Mouse (Mus musculus) left cerebral cortex, postnatal 4 days (tissue): ENCODE measurements around the gene Nek8. TPM values are rescaled to one million over a fixed set of nuclear protein-coding genes. Genes with fewer than 3 reads are reported as not detected.
A peak's percentile ranks its signal among the peaks of the same experiment; 100 is the strongest.

ENCODE experiments used
- DNase-seq: peaks from one replicate; pipeline ENCODE4 v3.0.0-alpha.2; 2022
- intact Hi-C: fragments of 180-260 bp; cut with DNase I; formaldehyde crosslinking; loops from one replicate; pipeline ENCODE4 v1.15.1; 2025
- total RNA-seq, 2 experiments: library from RNA; stranded (reverse); gene quantifications; 2 replicates each; pipeline ENCODE4 v1.2.3; 2021

Nek8 gene
- total RNA-seq, 2 experiments from 2014 or later = 6.0 to 6.5 TPM

DNA sequence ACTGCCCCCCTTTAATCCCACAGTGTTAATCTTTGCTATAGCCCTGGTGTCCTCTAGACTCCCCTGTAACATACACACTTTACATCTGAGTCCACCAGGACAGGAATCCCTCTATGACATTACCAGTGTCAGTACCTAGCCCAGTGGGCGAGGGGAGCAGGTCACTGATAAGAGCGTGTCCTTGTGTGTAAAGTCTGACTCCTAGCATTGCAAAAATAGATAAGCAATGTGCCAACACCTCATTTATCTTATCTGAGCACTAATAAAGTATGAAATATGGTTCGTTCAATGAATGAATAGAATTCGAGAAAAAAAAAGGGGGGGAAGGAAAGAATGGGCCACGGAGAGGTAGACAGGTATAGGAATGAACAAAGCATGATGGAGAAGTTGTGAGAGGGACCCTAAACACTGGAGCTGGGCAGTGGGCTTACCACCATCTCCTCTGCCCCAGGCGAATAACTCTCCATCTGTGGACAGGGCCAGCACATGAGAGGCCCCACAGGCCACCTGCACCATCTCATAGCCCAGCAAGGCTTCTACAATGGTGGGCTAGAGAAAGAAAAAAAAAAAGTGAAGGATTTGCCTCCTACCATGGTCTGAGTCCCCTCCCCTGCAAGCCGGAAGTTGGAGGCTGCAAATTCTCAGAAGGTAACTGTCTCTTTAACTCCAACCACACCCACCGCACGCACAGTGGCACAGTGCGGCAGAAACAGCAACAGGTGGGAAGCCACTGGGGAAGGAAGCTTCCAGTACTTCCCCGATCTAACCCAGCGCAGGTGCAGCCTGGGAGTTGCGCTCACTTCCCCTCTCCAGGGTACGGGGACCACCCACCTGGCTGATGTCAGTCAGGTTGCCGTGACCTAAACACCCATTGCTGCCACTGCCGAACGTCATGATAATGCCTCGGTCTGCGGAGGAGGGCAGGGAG is 7.7 kb downstream of the Nek8 start:
- DNase-seq = no peak
- intact Hi-C loops = no loop called here

DNA sequence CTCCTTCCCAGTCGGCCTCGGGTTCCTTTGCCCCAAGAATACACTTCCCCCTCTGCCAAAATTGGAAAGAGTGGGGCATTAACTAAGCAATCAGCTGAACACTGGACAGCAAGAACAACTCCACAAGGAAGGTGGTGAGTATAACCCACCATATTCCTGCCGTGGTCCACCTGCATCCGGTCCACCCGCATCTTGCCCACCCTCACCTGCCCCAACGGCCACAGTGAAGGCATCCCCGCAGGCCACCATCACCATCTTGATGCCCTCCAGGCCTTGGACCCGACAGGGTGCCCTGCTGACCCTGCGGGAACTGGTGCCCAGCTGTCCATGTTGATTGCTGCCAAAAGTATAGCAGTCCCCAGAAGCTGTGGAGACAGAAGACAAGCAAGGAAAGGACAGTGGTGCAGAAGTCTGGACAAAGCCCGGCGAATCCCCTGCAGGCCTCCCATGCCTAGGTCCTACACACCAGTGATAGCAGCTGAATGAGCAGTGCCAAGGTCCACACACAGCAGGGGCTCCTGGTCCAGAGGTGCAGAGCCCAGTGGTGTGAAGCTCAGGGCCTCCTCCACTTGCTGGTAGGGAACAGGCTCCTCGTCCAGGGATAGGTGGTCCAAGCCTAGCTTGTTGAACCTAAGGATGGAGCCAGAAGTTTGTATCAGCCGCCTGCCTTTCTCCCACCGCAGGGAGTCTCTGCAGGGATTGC is 9.1 kb downstream of the Nek8 start:
- intact Hi-C loops = no loop called here
- DNase-seq = no peak

DNA sequence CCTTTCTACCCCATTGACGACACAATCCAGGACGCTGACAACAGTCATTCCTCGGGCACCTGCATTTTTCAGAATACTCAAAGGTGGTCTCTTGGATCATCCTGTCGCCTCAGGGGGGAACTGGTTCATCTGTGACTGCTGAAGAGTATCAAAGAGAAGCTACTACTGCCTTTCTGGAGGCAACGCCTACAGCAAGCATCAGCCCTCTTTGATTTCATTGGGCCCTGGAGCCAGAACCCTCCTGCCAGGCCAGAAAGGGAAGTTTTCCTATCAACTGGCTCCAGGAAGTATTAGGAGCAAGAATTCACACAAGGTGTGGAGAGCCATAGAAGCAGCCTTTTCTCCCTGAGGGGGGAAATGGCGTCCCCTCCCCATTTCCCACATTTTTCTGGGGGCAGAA is 9.8 kb downstream of the Nek8 start:
- intact Hi-C loops = no loop called here
- no peak for DNase-seq

DNA sequence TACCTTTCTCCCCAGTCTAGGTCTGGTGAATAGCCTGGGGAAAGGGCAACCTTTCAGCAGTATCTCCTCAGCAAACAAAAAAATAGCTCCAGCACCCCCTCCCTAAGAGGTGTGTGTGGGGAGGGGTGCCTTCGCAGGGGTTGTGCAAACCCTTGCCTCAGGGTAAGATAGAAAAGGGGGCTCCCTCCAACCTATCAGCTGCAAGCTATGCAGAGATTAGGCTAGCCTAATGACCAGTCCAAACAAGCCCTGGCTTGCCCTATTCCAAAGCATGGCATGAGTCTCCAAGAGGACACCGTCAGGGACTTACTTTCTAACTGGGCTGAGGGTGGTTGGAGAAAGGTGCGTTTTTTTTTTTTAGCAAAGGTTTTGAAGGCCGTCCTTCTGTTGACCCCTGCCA is 10.3 kb downstream of the Nek8 start:
- intact Hi-C loops = no loop called here
- DNase-seq = no peak

DNA sequence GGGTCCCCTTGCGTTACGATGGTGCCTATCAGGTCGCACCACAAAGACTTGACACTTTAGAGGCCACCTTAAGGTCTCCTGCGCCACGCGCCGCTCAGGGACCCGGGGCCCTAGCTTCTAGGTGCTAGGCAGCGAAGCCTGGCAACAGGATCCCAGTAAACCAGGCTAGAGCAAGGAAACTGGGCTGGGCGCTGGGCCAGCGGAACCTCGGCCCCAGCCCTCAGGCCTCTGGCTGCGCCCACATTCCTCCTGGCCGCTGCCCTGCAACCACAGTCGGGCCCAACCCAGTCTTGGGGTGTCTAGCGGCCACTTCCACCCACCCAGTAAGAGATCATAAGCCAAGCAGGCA is 10.7 kb downstream of the Nek8 start:
- intact Hi-C loops = no loop called here
- DNase-seq = peak; percentile 57

DNA sequence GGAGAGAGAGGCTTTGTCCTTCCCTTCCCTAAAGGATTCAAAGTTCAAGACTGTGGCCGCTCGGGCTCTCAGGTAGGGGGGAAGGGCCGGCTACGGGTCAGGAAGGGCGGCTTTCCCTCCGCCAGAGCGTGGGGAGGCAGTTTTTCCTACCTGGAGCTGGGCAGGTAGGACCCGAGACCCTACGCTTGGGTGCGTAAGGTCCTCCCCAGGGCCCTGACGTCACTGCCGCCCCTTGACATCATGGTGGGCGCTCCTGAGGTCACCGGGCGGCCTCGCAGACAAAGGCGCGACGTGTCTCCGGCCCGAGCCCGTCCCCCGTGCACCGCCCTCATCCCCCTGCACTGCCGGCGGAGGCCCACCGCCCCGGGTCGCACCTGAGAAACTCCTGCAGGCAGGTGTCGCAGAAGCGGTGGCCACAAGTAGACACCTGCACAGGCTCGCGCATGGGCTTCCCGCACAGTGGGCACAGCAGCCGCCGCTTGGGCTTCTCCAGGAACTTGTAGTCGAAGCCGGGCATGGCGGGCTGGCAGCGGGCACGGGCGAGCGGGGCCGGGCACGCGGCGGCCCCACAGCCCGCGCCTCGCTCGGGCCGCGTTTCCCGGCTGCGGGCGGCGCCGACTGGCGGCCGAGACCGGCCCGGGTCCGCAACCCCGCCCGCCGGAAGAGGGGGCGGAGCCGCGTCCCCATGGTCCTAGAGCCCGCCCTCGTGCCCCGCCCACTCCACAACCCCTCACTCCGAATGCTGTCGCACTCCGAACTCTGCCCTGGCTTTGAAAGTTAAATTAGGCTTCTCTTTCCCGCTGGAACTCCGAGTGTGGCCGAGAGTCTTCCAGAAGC is 11.3 kb downstream of the Nek8 start, which contains the start of gene Traf4:
TSS of gene Traf4 (minus strand) at position 666 of the 837 bp plus-strand sequence.
- peak; percentile 88 for DNase-seq
- intact Hi-C loops = no loop called here

DNA sequence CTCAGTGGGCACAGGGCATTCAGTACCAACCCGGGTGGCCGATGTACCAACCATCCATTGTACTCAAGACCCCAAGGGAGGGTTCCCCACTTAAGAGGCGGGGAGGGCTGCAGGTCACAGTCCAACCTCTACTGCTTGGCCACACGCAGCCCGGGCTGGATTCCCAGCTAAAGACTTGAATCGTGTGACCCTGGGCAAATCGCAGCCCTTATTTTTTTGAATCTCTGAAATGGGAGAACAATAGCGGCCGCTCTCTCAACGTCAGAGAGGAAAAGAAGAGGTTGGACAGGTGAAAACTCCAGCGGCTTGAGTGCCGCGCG is 11.9 kb downstream of the Nek8 start:
- DNase-seq = no peak
- intact Hi-C loops = no loop called here

DNA sequence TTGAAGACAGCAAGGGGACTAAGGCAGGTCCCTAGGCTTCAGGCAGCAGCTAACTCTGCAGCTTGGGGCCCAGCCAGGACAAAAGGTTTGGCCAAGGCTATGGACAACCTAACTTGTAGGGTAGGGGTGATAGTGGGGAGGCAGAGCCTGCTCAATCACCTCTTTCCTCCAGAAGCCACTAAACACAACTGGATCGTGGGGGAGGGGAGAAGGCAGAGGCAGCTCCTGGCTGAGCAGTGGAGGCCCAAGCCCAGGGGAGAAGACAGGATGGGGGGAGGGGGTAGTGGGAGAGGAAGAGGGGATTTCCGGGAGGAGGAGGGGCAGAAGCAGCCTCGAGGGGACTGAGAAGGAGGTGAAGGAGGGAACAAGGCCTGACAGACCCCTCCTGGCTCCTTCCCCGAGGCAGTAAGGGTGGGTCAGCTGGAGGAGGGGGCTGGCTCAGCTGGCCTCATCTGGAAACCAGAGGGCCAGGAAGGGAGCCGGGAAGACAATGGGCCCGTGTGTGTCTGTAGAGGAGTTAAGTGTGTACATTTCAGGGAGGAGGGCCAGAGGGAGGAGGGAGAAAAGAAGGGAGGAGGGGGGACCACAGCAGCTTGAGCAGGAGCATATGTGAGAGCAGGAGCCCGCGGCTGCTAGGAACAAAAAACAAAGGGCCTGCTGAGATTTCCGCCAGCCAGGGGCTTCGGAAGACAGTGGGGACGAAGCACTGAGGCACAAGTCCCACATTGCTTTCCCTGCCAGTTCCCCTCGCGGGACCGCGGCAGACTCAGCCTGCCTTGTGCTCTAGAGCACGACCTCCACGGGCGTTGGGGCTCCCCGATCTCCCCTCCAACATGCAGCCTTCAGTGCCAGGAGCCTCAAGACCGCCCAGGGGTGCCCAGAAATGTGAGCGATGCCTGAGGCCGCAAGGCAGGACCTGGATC is 12.5 kb downstream of the Nek8 start:
- DNase-seq = peak; percentile 68
- intact Hi-C loops = no loop called here

DNA sequence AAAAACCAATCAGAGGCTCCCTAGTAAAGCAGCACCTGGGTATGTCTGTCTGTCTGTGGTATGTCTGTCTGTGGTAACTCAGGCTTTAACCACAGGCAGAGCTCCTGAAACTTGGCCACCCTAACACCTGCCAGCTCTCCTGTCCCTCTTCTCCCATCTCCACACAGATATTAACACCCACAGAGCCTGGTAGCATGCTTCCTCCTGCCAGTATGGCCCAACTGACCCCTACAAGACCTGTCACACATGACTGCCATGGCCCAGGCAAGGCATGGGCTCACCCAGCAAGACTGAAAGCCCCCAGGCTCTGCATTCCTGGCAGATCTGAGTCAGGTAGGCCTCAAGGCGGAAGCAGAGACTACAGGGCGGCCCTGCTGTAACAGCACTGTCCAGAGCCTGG is 13.4 kb downstream of the Nek8 start:
- intact Hi-C loops = no loop called here
- no peak for DNase-seq

DNA sequence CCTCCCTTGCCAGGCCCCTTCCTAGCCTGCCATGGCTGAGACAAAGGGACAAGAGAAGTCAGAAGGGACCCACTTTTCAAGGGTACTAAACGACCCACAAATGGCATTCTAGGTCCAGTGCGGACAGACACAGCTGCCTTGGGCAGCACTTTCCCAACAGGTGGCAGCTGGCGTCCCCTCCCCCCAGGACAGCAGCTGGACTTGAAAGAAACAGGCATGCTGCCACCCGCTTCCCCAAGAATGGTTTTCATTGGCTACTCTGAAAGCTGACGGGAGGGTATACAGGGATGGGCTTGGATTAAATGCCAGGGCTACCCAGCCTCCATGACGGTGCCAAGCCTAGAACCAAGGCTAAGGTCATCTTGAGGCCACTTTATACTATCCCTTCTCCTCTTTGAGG is 14.0 kb downstream of the Nek8 start:
- intact Hi-C loops = no loop called here
- peak; percentile 86 for DNase-seq

DNA sequence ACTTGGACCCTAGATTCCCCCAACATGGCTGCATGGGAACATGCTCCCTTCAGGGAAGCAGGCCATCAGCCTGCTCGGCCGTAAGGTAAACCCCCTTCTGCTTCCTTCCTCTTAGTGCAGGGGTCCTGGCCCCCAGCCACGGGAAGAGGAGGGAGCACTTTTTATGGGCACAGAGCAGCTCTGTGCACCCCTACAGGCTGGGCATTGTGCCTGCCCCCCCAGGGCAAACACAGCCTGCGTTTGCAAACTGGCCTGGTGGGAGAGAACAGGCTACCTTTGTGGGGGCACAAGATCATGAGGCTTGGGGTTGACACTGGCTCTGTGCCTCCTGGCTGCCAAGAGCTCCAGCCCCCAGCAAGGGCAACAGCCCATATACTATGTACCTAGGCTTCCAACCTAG is 14.5 kb downstream of the Nek8 start:
- intact Hi-C loops = no loop called here
- DNase-seq = peak; percentile 73

DNA sequence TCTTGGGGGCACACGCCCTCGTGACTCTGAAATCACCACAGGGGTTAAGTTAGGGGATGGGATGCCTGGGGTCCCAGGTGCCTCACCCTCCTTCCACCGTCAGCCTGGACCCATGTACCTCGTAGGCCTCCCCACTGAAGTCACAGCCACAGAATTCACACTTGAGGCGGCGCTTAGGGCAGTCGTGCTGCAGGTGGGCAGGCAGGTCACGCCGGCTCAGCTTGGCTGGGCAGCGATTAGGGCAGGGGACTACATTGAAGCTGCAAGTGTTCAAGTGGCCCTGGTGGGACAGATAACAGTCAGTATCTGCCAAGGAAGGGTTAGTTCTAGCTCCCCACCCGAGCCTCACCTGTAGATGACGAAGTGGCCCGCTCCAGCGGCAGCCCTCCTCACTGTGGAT is 15.3 kb downstream of the Nek8 start:
- intact Hi-C loops = no loop called here
- DNase-seq = no peak

DNA sequence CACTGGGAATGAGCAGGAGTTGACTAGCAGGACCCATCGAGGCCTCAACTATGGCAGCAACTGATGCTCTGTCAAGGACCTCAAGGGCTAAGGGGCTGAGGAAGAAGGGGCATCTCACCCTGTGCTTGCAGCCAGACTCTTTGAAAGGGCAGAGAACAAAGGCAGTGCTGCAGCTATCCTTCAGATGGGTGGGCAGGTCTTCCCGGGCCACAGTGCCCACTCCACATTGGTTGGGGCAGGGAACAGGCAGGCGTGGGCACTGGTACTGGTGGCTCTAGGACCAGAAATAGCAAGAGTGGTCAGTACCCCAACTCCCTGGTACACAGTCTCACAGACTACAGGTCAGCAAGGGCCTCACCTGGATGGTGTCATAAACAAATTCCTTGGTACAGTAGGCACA is 15.8 kb downstream of the Nek8 start:
- intact Hi-C loops = no loop called here

DNA sequence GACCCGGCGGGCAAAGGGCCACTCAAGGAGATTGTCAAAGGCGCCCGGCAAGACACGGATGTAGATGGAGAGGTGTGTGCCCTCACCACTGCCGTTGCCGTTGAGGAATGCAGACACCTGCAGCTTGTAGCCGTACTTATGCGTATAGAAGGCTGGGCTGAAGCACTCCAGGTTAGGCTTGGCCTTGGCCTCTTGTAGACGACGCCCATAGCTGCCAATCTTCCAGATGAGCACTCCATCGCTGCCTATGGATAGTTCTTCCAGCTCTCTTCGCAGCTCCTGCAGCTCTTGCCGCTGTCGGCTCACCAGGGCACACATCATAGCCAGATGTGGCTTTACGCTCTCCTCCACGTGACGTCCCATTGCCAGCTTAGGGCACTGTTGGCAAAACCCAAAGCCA is 16.3 kb downstream of the Nek8 start:
- no peak for DNase-seq
- intact Hi-C loops = no loop called here

More for the DNA sequence above, 15.8 kb downstream of the Nek8 start:
- DNase-seq = no peak

DNA sequence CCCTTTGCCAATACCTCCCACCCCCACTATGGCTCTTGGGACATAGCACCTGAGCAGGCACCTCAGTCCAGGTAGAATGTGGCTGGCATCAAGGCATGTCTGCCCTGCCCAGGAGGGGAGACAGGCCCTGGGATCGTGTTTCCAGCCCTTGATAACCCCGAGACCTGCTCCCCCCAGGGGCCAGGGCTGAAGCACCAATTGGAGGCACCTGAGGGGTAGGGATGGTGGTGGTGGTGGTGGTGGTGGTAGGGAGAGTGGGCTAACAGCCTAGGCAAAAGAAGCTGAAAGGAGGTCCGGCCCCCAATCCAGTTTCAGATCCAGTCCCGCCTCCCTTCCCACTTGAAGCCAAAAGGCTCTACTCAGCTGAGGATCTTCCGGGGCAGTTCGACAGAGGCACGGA is 16.9 kb downstream of the Nek8 start:
- DNase-seq = no peak
- intact Hi-C loops = no loop called here

DNA sequence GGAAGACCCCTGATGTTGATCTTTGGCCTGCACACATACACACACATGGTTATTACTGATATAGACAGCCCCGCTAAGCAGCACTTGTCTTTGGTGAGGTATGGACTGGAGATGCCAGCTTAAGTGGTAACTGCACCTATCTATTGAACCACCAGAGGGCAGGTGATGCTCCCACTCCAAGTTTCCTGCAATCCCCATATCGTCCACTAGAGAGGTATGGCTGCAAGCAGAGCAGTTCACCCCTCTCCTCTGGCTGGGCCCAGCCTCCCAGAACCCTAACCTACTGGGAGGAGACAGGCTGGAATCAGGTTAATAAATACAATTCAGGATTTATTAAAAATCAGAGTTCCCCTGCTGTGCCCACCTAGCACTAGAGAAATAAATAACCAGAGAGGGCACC is 17.4 kb downstream of the Nek8 start:
- intact Hi-C loops = no loop called here
- DNase-seq = peak; percentile 74

DNA sequence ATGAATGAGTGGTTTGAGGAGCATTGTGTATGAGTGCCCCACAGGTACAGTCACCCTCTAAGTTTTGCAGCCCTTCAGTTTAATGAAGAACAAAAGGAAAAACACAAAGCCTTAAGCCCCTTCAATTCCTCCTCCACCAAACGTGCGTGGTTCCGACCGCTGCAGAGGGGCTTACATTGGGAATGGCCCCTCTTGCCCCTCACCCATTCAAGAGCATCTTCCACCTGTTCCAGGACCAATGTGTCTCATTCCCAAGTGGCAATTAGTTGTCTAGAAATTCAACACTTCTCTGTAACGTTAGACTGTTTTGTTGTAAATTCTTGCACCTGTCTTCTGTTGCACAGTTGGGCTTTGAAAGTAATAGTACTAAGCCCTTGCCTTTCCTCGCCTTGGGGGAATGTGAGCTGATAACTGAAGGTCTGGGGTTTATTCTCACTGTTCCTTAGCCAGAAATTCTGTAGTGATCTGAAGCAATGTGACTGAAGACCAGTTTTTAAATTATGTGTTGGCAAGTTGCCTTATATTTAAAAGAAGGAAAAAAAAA is 20.2 kb downstream of the Nek8 start:
- DNase-seq = no peak
- intact Hi-C loops = no loop called here

DNA sequence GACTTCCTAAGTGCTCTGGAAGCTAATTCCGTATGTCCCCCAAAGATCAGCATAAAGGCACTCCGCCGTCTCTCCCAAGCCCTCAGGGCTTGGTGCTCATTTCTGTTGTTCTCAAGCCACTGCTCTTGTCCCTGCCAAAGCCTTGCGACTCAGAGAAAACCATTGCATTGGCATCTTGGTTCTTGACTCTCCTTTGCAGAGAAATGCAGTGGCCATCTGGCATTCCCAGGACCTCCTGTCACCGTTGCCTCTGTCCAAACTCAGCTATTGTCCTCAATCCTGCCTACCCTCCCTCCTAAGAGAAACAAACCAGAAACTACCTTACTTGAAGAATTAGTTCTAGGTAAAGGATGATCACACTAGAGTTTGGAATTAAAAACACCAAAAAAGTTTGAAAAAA is 20.8 kb downstream of the Nek8 start:
- DNase-seq = no peak
- intact Hi-C loops = no loop called here

DNA sequence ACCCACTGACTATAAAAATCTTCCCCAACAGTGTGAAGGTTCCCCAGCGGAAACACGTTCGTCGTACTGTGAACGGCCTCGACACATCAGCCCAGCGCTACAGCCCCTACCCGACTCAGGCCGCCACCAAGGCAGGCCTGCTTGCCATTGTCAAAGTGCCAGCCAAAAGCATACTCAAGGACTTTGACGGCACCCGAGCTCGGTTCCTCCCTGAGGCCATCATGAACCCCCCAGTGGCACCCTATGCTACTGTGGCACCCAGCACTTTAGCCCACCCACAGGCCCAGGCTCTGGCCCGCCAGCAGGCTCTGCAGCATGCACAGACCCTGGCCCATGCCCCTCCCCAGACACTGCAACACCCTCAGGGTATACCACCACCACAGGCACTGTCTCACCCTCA is 22.7 kb downstream of the Nek8 start:
- intact Hi-C loops = no loop called here
- DNase-seq = no peak
